In genomic region chr16:33373326-33373725, GRCm38 (mm10) we compare ENCODE assay signal across 28 mouse cellular contexts.
"Had no signal": no experiment of that assay in that cellular context is flagged by ENCODE, and none has a peak within 500 bp of the region (broad histone marks: within the 10 kb centered on the region; RNA-seq: fewer than 3 reads in every experiment).

No protein-coding gene starts in this region.

- H3K9me3 ChIP-seq: limb, embryonic 10.5 days; limb, embryonic 12.5 days; limb, embryonic 13.5 days; limb, embryonic 15.5 days; liver, embryonic 12.5 days; liver, embryonic 13.5 days; liver, embryonic 15.5 days; lung, embryonic 15.5 days; megakaryocyte, embryonic 14.5 days; midbrain, embryonic 10.5 days; midbrain, embryonic 12.5 days; midbrain, embryonic 13.5 days; midbrain, embryonic 15.5 days; neural tube, embryonic 12.5 days had no signal

- H3K27ac ChIP-seq: limb, embryonic 10.5 days; limb, embryonic 12.5 days; limb, embryonic 13.5 days; limb, embryonic 15.5 days; liver, embryonic 12.5 days; liver, embryonic 13.5 days; liver, embryonic 14.5 days; liver, embryonic 15.5 days; lung, embryonic 15.5 days; macrophage; midbrain, embryonic 10.5 days; midbrain, embryonic 12.5 days; midbrain, embryonic 13.5 days; midbrain, embryonic 15.5 days; neural tube, embryonic 12.5 days had no signal

- H3K4me1 ChIP-seq: limb, embryonic 12.5 days; limb, embryonic 13.5 days; limb, embryonic 15.5 days; liver, embryonic 12.5 days; lung, embryonic 15.5 days; midbrain, embryonic 12.5 days; midbrain, embryonic 13.5 days; midbrain, embryonic 15.5 days; neural tube, embryonic 12.5 days had no signal

- H3K4me3 ChIP-seq: limb, embryonic 10.5 days; limb, embryonic 12.5 days; limb, embryonic 13.5 days; limb, embryonic 15.5 days; liver, embryonic 12.5 days; liver, embryonic 13.5 days; liver, embryonic 15.5 days; lung, embryonic 15.5 days; megakaryocyte, embryonic 14.5 days; midbrain, embryonic 10.5 days; midbrain, embryonic 12.5 days; midbrain, embryonic 13.5 days; midbrain, embryonic 15.5 days; myocyte; neural tube, embryonic 12.5 days had no signal

- H3K36me3 ChIP-seq: limb, embryonic 10.5 days; limb, embryonic 12.5 days; limb, embryonic 13.5 days; limb, embryonic 15.5 days; liver, embryonic 12.5 days; liver, embryonic 13.5 days; liver, embryonic 15.5 days; lung, embryonic 15.5 days; midbrain, embryonic 10.5 days; midbrain, embryonic 12.5 days; midbrain, embryonic 13.5 days; midbrain, embryonic 15.5 days; neural tube, embryonic 12.5 days had no signal

- H3K27me3 ChIP-seq: limb, embryonic 12.5 days; limb, embryonic 13.5 days; limb, embryonic 15.5 days; liver, embryonic 12.5 days; liver, embryonic 13.5 days; liver, embryonic 15.5 days; lung, embryonic 15.5 days; midbrain, embryonic 12.5 days; midbrain, embryonic 13.5 days; midbrain, embryonic 15.5 days; neural tube, embryonic 12.5 days had no signal

- DNase-seq: left cerebral cortex, postnatal 4 days; liver; liver, embryonic 13.5 days; liver, postnatal 0 days; lung, adult 18-20 months; lung, adult 2 months; lung, embryonic 14.5 days; lung, postnatal 10 days; lung, postnatal 14 days; lung, postnatal 36 days; lung, postnatal 4 days; midbrain, embryonic 14.5 days had no signal
